8 mouse cellular contexts compared by ENCODE assay signal in genomic region chr1:64735781-64736680, GRCm38 (mm10). TPM values are rescaled to one million over a fixed set of nuclear protein-coding genes. Genes with fewer than 3 reads are reported as not detected.
DNase-seq lines count a peak whose midpoint lies in the region; ATAC-seq and TF ChIP-seq lines count a peak whose summit lies in the region.

No protein-coding gene starts in this region.

- whole genome bisulfite sequencing in heart, adult 2 months = 14% methylated on average over 75 of the region's 75 CpGs
- WGBS in lung, embryonic 14.5 days = 8% methylated on average over 74 of the region's 75 CpGs
- whole genome bisulfite sequencing in neural tube, embryonic 15.5 days = 9% methylated on average over 75 of the region's 75 CpGs

- TF ChIP-seq POLR2A in heart, adult 2 months (IDR thresholded peaks at IDR 0.05; ENCODE audit: insufficient read depth, low read depth, low read length) = no peak

- no peaks in the 10 kb centered on the region for H3K36me3 ChIP-seq in heart, adult 2 months (ENCODE audit: control insufficient read depth, insufficient read depth, low read length)
- peaks cover 5% of the 10 kb centered on the region; the same call in 1 of the 2 replicates for H3K36me3 ChIP-seq in lung, embryonic 14.5 days (ENCODE audit: insufficient read depth)
- H3K36me3 ChIP-seq in neural tube, embryonic 15.5 days = no peaks in the 10 kb centered on the region

- H3K27ac ChIP-seq in heart, adult 2 months = no peak overlapping the region
- no peak overlapping the region for H3K27ac ChIP-seq in lung, embryonic 14.5 days (ENCODE audit: low read depth)
- no peak overlapping the region for H3K27ac ChIP-seq in neural tube, embryonic 15.5 days (replicated peaks)

- ATAC-seq in lung, embryonic 14.5 days (ENCODE audit: insufficient read depth) = 0 out of 2 replicates have a peak, but pooled peaks have one; percentile 1
- ATAC-seq in neural tube, embryonic 15.5 days (ENCODE audit: low FRiP score) = peak; percentile 29; the same call in 1 of the 2 replicates

- TF ChIP-seq EP300 in heart, adult 2 months (IDR thresholded peaks at IDR 0.05; ENCODE audit: insufficient read depth, low read depth, low read length) = no peak

- H3K4me1 ChIP-seq in heart, adult 2 months (ENCODE audit: control insufficient read depth, insufficient read depth, low read length) = peaks cover 2% of the 10 kb centered on the region; the same call in 1 of the 2 replicates
- peaks cover 8% of the 10 kb centered on the region for H3K4me1 ChIP-seq in lung, embryonic 14.5 days (ENCODE audit: insufficient read depth)
- H3K4me1 ChIP-seq in neural tube, embryonic 15.5 days = peaks cover 40% of the 10 kb centered on the region

- H3K4me3 ChIP-seq in heart, adult 2 months = peak overlapping the region; percentile 89
- peak overlapping the region; percentile 65 for H3K4me3 ChIP-seq in lung, embryonic 14.5 days (ENCODE audit: low read depth, low read length)
- peak overlapping the region; percentile 62 for H3K4me3 ChIP-seq in neural tube, embryonic 15.5 days (replicated peaks)

- intact Hi-C loops in heart, adult 2 months (cut with DNase I) = loop anchor here (5.0 to 10.0 kb wide), 2 partner anchors 56 to 449 kb away; partner anchors contain the start of genes Idh1 and Pikfyve

- no peaks in the 10 kb centered on the region for H3K27me3 ChIP-seq in heart, adult 2 months (ENCODE audit: control insufficient read depth, insufficient read depth, low read length)
- H3K27me3 ChIP-seq in lung, embryonic 14.5 days (ENCODE audit: insufficient read depth, low read length) = peaks cover 34% of the 10 kb centered on the region
- H3K27me3 ChIP-seq in neural tube, embryonic 15.5 days (replicated peaks) = peaks cover 71% of the 10 kb centered on the region

- TF ChIP-seq CTCF in heart, adult 2 months (IDR thresholded peaks at IDR 0.05) = peak; percentile 47
- TF ChIP-seq CTCF in lung, embryonic 14.5 days (IDR thresholded peaks at IDR 0.05; ENCODE audit: low read depth) = peak; percentile 68

- H3K79me2 ChIP-seq in heart, adult 2 months (replicated peaks; ENCODE audit: control insufficient read depth, insufficient read depth, low read length) = no peaks in the 10 kb centered on the region

- no peaks in the 10 kb centered on the region for H3K9me3 ChIP-seq in lung, embryonic 14.5 days (ENCODE audit: low read depth, low read length)
- H3K9me3 ChIP-seq in neural tube, embryonic 15.5 days (replicated peaks) = no peaks in the 10 kb centered on the region

- H3K4me2 ChIP-seq in lung, embryonic 14.5 days = peak overlapping the region; percentile 95
- H3K4me2 ChIP-seq in neural tube, embryonic 15.5 days = peak overlapping the region; percentile 83

- peak; percentile 64 for DNase-seq in CD4-positive helper T cell, adult 2 months (ENCODE audit: low read depth, low spot score)
- peak; percentile 46 to 55 for DNase-seq in adrenal gland, adult 18-20 months (ENCODE audit: low spot score in 2 of 2)
- peak; percentile 81 for DNase-seq in embryo, embryonic 11 days
- peak; percentile 55 to 64 for DNase-seq in heart, adult 2 months
- peak; percentile 68 for DNase-seq in kidney, adult 18-20 months
- peak; percentile 72 for DNase-seq in lung, embryonic 14.5 days
- DNase-seq in thymus, postnatal 25 days = peak; percentile 54

- peak overlapping the region; percentile 47 for H3K9ac ChIP-seq in heart, adult 2 months (ENCODE audit: low read depth, low read length)
- peak overlapping the region; percentile 66 for H3K9ac ChIP-seq in lung, embryonic 14.5 days
- H3K9ac ChIP-seq in neural tube, embryonic 15.5 days (replicated peaks) = peak overlapping the region; percentile 41

RNA-seq across cellular contexts. Expression of gene Fzd5, which starts 1.5 kb away (rescaled TPM):
- total RNA-seq in adrenal gland, adult 18-20 months (2021) = 10 to 100 TPM; 15.9 to 20.5 TPM
- 1 to 10 TPM; 3.6 to 4.4 TPM for total RNA-seq in heart, adult 2 months (2021)
- polyA plus RNA-seq in heart, adult 2 months (2012; rRNA removed) = 2.5 and 3.2 TPM in 2 replicates
- polyA plus RNA-seq in lung, embryonic 14.5 days (2014; fragmentation: Nextera tagmentation; extraction: Ambion mirVana) = 2.0 and 2.6 TPM in 2 replicates
- polyA plus RNA-seq in neural tube, embryonic 15.5 days (2015; fragmentation: Nextera tagmentation; extraction: Ambion mirVana) = 0.26 and 0.74 TPM in 2 replicates

RNA-seq across cellular contexts. Expression of gene Ccnyl1, which starts 45.8 kb away (rescaled TPM):
- 10 to 100 TPM; 15.9 to 16.5 TPM for total RNA-seq in adrenal gland, adult 18-20 months (2021)
- total RNA-seq in heart, adult 2 months (2021) = 10 to 100 TPM; 12.5 to 18.6 TPM
- 16.0 and 20.6 TPM in 2 replicates for polyA plus RNA-seq in heart, adult 2 months (2012; rRNA removed)
- 6.8 and 8.4 TPM in 2 replicates for polyA plus RNA-seq in lung, embryonic 14.5 days (2014; fragmentation: Nextera tagmentation; extraction: Ambion mirVana)
- 3.7 and 3.9 TPM in 2 replicates for polyA plus RNA-seq in neural tube, embryonic 15.5 days (2015; fragmentation: Nextera tagmentation; extraction: Ambion mirVana)
